Mouse (Mus musculus) cerebellum, adult (tissue): ENCODE data around the gene Atp6v0a4.
A peak's percentile ranks its signal among the peaks of the same experiment; 100 is the strongest.

ENCODE experiments used
- ATAC-seq: cut with Nextera tagmentation; 2 replicates; pipeline ENCODE4 v1.9.2; 2017; ENCODE audit warnings: mild to moderate bottlenecking, moderate library complexity, mixed read lengths; ENCODE audit not compliant: insufficient number of reproducible peaks, low FRiP score, low TSS enrichment

The Atp6v0a4 gene

DNA sequence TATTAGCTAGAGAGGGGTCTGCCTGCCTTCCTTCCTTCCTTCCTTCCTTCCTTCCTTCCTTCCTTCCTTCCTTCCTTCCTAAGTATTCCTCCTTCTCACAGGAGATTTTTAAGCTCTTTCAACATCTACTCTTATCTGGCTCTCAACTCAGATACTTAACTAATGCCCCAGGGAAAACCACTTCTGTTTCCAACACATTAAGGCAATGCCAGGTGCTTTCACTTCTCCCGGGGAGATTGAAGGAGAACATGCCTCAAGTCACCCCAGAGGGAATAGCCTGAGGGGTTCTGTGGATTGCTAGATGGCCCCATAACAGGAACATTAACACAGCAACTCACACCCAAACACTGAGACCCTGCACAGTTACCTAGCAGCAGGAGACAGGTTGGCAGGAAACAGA, 96.6 kb downstream of the Atp6v0a4 start:
- ATAC-seq, result no peak

DNA sequence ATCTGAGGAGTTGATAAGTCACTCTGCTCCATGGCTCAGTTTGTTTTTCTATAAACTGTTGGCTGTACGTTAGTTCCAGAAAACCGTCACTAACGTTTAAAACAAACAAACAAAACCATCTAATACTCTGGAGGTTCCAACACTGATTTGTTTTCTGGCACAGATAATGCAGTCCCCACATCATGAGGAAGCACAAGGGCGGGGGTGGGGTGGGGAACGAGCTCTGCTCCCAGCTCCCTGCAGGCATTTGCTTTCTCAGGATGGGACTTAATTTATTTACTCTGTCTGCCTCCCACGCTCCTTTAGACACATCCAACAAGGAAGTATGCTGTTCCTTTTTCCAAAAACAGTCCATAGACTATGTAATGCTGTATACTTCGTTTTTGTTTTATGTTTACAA, 101.1 kb downstream of the Atp6v0a4 start:
- no peak for ATAC-seq

DNA sequence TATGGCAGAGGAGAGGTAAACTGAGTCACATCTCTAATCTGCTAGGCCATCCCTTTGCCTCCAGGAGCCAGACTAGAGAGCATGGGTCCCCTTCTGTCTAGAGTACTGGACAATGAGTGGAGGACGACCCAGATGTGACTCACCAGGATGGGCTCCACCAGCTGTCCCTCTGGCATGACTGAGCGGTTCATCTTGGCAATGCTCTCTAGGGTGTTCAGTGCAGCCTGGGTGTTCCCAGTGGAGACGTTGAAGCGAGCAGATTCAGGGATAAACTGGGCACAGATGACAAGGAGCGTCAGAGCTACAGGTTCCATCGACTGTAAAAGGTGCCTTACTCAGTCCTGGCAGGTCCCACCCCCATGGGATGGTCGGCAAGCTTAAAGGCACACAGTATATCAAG, 103.0 kb downstream of the Atp6v0a4 start:
- no peak for ATAC-seq

DNA sequence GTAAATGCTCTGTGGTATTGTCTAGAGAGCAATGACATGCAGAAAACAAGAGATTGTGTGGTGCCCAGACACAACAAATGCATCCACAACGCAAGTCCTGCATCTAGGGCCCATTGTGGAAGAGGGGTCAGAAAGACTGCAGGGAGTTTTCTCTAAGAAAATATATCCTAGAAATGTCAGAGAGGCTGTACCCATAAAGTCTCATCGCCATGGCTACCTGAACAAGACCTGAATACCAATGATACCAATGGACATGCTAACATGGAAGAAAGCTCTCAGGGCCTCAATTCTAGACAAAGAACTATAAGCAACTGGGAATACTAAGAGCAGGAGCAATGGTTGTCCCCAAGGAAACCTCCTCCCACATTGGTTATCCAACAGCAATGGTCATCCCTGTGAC, 111.6 kb downstream of the Atp6v0a4 start:
- ATAC-seq, result no peak

DNA sequence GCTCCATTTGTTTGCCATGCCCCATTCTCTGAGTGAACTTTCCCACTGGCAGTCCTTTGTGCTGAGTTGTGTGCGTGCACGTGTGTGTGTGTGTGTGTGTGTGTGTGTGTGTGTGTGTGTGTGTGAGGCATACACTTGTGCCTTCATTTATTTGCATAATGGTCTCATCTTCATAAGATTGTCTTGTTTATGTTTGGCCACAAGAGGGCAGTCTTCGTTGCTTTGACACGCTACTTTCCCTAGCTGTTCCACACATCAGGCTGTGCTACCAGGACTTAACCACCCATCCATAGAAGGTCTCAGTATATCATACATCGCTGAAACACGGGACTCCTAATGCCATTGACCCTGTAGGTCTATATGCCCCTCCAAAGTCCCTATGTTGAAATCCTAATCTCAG, 116.9 kb downstream of the Atp6v0a4 start:
- ATAC-seq, result peak; percentile 78
